Mouse (Mus musculus) ovary, adult 18-20 months (tissue): ENCODE results near the gene Mfsd14a.

Experiments
- DNase-seq: peaks from one replicate; pipeline ENCODE4 v3.0.0; 2022; ENCODE audit warnings: low spot score, mixed read lengths

Mfsd14a gene

DNA sequence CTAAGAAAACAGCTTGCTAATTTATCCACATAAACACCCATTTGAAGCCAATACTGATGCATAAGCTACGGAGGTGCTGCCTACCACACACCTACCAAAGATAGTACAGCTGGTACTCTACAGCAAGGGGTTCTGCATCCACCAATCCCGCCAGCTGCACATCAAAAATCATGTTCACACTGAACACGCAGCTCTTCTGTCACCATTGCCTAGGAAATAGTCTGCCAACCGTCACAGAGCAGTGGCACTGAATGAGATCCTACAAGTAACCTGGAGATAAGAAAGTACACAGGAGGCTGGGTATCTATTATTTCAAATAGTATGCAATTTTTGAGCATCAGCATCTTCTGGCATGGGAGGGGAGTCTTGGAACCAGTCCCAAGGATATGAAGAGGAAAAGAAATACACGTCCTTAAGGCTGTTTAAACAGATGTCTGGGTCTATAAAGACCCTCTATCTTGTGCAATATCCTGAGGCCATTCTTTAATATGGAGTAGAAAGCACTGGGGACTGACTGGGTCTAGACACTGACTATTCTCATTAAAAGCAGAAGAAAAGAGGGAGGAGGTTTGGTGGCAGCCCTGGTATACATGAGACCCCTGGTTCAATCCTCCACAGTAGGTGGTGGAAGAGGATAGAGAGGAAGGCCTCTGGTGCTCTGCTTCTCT, 9.1 kb downstream of the Mfsd14a start:
- no peak for DNase-seq

DNA sequence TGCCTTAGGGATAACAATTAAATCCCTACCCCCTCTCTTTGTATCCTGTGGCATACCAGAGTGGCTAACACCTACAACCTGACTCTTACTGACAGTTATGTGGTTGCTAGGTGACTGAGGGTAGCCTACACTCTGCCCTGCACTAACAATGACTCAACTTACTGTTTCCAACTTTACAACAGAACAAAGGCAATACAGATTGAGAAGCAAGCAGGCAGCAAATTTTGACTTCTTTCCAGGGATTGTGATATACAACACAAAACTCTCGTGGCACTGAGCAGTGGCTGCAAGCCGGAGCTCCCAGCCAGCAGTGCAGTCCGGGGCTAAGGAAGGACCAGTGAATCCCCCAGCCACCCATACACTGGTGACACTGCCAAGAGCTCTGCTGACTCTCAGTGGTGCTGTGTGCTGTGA, 10.4 kb downstream of the Mfsd14a start:
- no peak for DNase-seq

DNA sequence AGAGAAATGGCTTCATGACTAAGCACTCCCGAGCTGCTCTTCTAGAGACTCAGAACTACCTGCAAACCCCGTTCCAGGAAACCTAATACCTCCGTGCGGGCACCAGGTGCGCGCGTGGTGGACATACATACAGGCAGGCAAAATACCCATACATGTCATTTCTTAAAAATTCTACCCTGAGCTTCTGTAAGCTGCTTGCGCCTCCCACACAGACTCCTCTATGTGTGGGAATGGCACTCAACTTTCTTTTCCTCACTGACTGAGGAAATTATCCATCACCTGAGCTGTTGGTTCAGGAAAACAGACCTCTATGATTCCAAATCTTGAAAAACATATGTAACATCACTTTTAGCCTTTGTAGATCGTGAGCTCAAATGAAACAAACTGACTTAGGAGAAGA, 11.8 kb downstream of the Mfsd14a start:
- no peak for DNase-seq

DNA sequence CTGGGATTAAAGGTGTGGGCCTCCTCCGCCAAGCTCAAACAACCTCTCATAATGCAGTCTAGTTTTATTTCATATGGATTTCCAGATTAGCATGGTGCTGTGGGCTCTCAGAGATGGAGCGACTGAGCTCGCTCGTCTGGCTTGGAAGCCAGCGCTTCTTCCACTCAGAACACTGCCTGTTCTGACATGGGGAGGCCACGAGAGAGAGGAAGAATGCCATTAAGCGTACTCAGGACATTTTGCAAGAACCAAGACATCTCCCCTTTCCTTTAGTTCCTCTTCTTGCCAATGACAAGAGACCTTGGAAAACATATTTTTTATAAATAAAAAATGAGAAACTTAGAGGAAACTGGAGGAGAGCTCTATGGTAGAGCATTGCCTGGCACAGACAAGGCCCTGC, 13.7 kb downstream of the Mfsd14a start:
- no peak for DNase-seq

DNA sequence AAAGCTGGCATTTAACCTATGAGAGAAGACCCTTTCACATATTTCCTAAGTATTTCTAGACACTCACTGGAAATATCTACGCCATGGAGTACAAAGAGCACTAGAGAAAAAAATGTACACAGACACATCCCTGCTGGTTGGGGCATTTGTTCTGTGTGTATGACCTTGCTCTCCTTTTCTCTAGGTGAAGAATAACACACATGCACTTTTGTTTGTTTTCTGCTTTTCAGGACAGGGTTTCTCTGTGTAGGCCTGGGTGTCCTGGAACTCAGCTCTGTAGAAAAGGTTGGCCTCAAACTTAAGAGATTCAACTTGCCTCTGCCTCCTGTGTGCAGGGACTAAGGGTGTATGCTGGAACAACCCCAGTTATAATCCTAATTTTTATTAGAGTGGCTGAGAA, 16.1 kb downstream of the Mfsd14a start:
- DNase-seq, result no peak

DNA sequence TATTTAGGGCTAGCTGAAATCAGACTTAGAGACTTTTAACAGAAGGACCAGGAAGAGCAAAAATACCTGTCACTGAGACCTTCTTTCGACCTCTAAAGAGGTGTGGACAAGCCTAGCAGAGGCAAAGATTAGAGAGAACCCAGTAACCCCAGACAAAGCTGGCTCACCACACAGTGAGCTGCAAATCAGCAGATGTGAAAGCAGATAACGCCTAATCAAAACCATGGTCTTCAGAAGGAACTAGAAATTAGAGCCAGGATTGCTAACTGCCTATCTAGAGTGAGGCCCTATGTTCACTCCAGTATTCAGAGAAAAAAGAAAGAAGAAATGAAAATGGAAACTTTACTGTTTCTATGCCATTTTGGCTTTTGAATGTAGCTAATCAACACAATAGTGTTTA, 20.1 kb downstream of the Mfsd14a start:
- no peak for DNase-seq

DNA sequence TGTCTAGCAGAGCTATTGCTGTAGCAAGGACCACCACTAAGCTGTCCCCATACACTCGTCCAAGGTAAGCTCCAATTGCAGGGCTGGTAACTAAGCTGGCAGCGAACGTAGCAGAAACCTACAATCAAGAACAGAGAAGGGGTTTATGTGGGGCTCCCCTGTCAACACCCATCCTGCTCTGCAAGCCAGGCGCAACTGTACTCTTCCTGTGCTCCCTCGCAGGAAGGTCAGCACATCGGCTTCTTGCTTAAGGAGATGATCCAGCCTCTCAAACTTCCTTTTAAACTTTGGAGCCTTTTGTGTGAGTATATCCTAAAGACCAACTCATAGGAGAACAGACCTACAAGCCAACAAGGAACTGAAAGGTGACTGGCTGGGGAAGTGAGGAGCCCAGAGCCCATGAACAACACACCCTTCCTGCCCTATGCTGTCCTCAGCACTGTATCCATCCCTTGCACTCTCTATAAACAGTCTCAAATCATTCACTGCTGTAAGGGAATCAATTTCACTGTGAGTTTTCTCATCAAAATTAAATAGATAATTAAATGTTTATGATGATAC, 20.6 kb downstream of the Mfsd14a start:
- no peak for DNase-seq

DNA sequence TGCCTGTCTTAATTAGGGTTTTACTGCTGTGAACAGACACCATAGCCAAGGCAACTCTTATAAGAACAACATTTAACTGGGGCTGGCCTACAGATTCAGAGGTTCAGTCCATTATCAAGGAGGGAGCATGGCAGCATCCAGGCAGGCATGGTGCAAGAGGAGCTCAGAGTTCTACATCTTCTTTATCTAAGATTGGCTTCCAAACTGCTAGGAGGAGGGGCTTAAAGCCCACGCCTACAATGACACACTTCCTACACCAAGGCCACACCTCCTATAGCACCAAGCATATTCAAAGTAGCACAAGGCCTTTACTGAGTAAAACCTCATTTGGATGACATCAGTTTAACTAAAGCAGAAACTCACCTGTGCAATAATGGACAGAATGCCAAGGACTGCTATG, 22.5 kb downstream of the Mfsd14a start:
- DNase-seq, result no peak

DNA sequence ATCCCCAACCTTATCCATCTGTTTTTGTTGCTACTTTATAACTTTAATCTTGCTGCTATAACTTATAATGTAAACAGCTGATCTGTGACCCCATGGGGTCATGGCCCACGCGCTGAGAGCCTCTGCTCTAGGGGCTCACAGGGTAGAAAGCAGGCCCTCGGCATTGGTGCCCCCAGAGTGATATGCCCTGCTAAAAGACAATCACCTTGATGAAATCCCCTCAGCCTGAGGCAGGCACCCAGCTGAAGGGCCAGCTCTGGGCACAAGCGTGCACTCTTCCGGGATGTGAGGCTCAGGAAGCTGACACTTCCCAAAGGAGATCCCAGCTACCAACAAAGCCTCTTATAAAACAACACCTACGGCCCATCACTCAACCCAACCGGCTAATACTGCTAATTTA, 23.9 kb downstream of the Mfsd14a start:
- no peak for DNase-seq

DNA sequence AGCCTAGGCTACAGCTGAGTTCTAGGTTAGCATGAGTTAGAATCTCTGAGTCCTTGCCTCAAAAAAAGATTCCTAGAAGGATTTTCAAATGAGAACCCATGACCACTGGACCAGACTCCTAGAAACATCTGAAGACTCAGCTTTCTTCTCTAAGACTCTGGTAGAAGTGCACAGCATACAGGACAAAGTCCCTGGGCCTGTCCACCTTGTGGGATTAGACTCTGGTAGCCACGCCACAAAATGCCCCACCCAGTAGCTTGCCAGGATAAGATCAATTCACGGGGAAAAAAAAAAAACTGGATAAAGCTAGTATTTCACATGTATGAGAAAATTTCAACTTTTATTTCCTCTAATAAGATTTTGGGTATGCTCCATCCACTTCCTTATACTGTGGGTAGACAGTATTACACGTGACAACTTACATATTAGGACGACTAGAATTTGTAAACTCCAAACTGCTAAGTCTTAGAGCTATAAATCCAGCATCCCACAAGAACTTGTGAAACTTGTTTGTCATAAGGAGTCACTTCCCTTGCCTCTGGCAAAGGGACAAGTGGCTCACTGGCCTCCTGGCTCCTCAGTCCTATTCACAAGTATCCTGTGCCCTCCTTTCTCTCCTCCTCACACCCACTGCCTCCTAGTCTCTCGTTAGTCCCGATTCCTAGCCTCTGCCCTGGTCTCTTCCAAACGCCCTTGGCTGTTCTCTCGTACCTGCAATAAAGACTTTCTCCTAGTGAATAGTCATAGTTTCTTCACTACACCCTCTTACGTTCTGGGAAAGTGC, 24.6 kb downstream of the Mfsd14a start:
- DNase-seq, result no peak

DNA sequence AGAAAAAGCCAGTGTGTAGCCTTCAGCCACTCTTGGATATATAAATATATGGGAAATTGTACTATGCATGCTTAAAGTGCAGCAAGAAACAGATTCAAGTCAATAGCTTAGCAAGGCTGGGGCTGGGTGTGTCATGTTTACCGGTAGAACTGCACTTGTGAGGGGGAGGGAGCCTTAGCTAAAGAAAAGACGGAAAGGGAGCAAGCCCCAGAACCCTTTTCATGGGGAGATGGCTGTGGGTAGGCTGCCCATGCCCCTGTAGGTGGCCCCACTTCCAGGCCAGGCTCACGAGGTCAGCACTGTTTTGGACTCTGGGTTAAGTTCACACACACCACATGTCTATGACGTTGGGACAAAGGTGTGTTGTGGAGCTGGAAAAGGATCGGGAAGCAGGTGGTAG, 26.7 kb downstream of the Mfsd14a start:
- DNase-seq, result no peak

DNA sequence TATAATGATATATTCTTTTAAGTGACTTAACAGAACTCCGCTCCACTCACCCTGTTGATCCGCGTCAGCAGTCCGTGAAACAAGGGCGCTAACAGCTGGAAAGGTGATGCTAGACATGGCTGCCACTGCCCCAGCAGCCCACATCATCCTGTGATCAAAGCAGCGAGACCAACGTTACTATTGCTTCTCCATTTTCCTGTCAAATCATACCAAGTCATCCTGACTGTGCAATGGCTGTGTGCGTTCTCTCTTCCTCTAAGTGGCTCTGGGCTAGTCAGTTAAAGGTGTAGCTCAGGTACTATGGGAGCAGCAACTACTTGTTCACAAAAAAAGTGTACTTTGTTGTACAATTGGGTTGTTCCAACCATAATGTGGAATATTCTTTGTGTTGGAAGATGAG, 27.6 kb downstream of the Mfsd14a start:
- DNase-seq, result no peak

DNA sequence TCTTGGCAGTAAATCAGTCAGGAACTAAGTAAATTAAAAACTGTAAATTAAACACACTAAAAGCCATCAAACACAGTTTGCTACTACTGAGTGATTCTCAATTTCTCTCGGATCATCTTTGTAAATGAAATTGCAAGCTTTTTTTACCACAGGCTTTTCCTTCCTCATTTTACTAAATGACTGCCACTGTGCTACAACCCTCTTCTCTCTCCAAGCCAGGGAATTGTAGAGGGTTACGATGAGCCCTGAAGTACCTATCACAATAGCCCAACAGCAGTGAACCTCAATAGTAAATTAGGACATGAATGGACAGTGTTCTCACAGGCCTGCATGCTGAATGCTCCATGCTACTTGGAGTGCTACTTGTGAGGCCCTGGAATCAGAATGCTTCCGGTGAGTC, 28.4 kb downstream of the Mfsd14a start:
- DNase-seq, result no peak

DNA sequence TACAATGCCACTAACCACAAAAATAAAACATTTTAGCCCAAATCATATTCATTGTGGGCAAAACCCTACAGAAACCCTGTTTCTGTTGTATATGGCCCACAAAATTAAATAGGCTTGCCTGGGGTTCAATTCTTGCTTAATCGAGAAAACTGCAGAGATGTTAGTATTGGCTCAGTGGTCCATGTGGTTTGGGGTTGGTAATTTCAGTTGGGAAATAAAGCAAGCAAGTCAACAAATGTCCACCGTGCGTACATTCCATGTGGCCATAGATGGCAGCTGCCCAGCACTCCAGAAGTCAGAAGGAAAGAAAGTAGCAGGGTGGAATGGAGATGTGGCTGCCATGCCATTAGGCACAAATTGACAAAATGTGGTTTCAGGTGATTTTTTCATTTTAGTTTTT, 29.5 kb downstream of the Mfsd14a start:
- DNase-seq, result no peak

DNA sequence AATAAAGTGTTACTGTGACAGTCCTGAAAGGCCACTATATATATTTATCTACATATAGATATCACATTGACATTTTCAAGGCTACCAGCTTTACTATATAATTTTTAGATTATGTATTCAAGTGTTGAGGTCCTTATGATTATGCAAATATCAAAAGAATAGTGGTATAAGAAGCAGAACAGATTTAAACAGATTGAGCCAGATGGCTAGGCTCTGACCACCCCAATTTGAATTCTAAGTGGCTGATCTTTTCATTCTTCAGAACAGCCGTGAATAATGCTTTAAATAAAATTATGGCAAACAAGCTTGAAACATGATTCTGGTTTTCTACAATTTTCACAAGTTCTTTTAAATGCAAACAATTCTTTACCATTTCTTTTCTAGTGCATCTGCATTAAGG, 31.0 kb downstream of the Mfsd14a start:
- DNase-seq, result no peak

DNA sequence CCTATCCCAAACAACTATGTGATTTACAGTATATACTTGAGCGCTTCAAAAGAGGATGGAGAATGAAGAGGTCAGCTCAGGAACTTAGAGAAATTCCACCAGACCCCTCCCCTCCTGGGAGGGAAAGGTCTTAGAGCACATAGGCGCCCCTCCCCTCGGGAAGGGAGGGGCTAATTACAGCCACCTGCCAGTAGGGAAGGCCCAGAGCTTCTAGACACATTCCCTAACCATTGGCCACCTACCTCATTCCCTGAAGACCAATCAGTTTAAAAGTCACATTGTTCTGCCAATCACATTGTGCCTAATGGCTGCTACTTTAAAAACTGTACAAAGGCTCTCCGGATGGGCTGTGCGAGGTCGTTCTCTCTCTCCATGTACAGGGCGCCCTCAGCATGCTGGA, 39.8 kb downstream of the Mfsd14a start:
- no peak for DNase-seq

DNA sequence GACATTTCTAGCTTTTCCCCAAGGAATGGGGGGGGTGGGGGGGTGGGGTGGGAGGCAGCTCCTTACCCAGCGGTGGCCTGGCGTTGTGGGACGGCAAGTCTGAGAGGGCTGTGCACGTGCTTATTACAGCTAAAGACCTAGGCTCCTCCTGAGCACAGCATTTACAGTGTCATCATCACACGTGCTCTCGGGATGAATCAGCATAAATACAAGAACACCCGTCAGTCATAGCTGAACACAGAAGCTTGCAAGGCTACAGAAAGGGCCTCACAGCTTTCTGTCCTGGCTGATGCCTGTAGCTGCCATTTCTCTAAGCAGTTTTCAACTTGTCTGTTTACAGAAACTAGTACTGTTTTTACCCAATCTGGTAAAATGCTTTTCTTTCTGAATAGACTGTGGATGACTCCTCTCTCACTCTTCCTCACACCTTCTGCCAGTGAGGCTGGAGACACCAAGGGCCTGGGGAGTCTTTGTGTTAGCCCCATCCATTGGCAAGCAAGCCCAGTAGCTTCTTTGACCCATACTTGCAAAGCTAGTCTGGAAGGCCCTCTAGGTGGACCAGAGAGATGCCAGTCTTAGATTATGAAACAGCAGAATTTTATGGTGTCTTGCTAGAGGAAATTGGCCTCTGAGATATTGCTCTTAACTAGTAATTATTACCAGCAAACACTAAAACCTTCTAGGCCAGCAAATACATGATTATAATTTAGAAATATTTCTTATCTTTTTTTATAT, 41.7 kb downstream of the Mfsd14a start:
- DNase-seq, result no peak

DNA sequence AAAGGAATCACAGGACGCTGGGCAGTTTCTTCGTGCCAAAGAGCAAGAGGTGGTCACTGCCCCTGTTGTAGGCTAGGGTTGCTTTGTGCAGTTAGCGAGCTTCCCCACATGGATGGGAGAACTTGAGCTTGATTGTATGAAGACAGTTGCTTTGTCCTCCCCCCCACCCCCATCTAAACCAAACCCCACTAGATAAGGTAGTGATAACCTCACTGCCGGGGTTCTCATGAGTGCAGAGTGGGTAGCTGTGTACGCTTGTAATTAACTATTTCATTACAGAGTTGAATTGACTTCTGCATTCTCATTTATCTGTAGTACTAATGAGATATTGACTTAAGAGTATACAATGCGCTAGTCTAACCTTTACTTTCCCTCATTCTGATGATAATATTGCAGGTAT, 43.6 kb downstream of the Mfsd14a start:
- no peak for DNase-seq

DNA sequence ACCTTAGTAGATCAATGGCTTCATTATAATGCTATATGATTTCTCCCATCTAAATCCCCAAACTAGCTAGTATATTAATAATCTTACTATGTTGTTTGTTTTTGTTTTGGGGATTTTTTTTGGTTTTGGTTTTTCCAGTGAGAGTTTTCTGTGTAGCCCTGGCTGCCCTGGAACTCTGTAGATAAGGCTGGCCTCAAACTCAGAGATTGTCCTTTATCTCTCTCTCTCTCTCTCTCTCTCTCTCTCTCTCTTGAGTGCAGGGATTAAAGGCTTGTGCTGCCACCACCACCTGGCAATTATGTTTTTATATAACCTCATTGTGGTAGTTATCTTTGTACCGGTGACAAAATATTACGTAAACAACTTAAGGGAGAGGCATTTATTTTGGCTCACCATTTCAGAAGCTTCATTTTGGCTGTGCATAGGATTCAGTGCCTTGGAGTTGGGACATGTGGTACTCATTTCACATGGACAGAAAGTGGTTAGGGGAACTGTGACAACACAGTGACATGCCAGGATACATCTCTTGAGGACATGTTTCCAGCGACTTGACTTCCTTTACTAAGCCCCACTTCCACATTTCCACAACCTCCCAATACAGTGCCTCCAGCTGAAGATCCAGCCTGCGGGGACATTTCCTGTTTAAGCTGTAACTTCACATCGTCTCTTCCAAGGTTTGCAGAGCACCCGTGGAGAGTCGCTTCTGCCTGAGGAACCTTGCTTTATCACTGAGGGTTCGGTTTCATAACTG, 47.0 kb downstream of the Mfsd14a start:
- no peak for DNase-seq

DNA sequence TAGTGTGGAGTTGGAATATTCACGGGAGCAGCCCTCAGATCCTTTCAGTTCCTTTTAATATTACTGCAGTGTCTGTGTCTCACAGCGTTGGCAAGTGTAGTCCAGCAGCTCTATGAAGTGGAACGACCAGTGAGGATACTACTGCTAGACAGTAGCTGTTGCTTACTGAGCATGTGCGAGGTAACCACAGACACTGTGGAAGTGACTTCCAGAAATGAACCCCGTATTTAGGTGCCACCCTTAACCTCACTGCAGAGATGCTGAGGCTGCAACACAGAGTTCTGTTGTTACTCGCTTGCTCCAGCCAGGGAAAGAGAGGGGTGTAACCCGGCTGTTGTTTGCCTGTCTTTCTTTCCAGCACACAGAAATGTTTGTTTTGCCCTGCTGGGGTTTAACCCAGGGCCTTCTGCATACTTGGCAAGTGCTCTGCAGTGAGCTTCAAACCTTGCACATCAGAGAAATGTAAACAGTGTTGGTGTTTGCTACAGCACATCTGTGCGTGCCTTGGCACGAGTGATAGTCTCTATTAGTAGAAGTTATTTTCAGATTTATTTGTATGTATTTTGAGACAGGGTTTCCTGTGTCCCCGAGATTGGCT, 48.1 kb downstream of the Mfsd14a start, which contains the start of gene Trmt13:
Gene Trmt13, minus strand, starts transcription at position 293 of the 598 bp plus-strand sequence.
- peak; percentile 27 for DNase-seq

DNA sequence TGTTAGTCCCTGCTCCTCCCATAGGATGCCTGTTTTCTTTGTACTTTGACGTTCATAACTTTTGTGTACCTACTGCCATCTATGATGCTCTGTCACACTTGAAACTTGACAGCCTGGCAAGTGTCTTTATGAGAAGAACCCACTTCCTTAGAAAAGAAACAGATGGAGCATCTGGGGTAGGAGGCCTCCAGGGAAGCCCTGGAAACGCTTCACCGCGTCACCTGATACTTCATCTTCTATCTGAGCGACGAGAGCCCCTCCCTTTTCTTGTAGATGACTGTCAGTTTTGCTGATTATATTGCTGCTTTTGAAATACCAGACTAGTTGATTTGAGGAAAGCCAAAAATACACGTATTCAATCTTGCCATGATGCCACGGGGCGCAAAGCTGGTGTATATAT, 57.9 kb downstream of the Mfsd14a start:
- no peak for DNase-seq

DNA sequence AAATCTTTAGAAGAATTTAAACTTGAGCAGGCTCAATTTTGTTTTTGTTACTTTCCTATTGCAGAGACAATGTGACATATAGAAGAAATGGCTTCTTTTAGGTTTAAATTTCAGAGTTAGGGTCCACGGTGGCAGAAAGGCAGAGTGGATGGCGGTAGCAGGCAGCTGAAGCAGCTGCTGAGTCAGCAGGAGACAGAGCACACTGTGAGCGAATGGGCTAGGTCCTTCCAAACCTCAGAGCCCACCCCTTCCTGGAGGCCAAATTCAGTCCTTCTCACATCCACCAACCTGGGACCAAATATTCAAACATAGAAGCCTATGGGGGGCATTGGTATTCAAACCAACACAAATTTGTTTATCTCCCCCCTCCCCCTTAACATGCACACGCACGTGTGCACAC, 60.7 kb downstream of the Mfsd14a start:
- DNase-seq, result no peak
